Mouse (Mus musculus) lung, embryonic 16.5 days (tissue): Measurements from ENCODE around the gene Ilf2. TPM values are rescaled to one million over a fixed set of nuclear protein-coding genes. Genes with fewer than 3 reads are reported as not detected.
A peak's percentile ranks its signal among the peaks of the same experiment; 100 is the strongest.

ENCODE experiments used
- ATAC-seq: fragments of 200-750 bp; cut with Nextera tagmentation; 2 replicates; pipeline ENCODE4 v1.8.0; 2017; ENCODE audit warnings: low read depth, mild to moderate bottlenecking, moderate library complexity
- H3K27ac ChIP-seq: fragments of 300-500 bp; sonication (generic); 2 replicates; pipeline ENCODE4 v1.5.1; 2014; ENCODE audit warnings: mild to moderate bottlenecking, control low read depth, low read length
- H3K27me3 ChIP-seq: fragments of 300-500 bp; sonication (generic); 2 replicates; pipeline ENCODE4 v1.6.1; 2014; ENCODE audit warnings: low read depth, low read length, mixed read lengths; ENCODE audit not compliant: control insufficient read depth, insufficient read depth
- H3K36me3 ChIP-seq: fragments of 300-500 bp; sonication (generic); 2 replicates; pipeline ENCODE4 v1.6.1; 2014; ENCODE audit warnings: low read length; ENCODE audit not compliant: control insufficient read depth, insufficient read depth
- H3K4me1 ChIP-seq: fragments of 300-500 bp; sonication (generic); replicated peaks from 2 replicates; pipeline ENCODE4 v1.6.1; 2014; ENCODE audit warnings: low read length, mixed read lengths; ENCODE audit not compliant: control insufficient read depth, insufficient read depth
- H3K4me2 ChIP-seq: fragments of 300-500 bp; sonication (generic); 2 replicates; pipeline ENCODE4 v1.6.1; 2014; ENCODE audit warnings: low read depth, low read length, control low read depth
- H3K4me3 ChIP-seq: fragments of 300-500 bp; sonication (generic); 2 replicates; pipeline ENCODE4 v1.5.1; 2014; ENCODE audit warnings: mild to moderate bottlenecking, low read length, control low read depth
- H3K9ac ChIP-seq: fragments of 300-500 bp; sonication (generic); 2 replicates; pipeline ENCODE4 v1.6.1; 2014; ENCODE audit warnings: low read length, control low read depth
- H3K9me3 ChIP-seq: fragments of 300-500 bp; sonication (generic); 2 replicates; pipeline ENCODE4 v1.6.1; 2016; ENCODE audit warnings: low read length; ENCODE audit not compliant: control insufficient read depth
- WGBS: fragments of 180-500 bp; shearing (Covaris S2); extraction: QIAGEN DNeasy Blood & Tissue Kit; methylation state at CpG from one replicate; pipeline ENCODE4 v1.1.7; 2014; 5-methylcytosine and 5-hydroxymethylcytosine counted together
- polyA plus RNA-seq: library from polyadenylated mRNA; unstranded; fragments of >200 nt; fragmentation: Nextera tagmentation; extraction: Ambion mirVana; gene quantifications from 2 replicates; pipeline ENCODE4 v1.2.1, GENCODE M21; 2015

Ilf2 gene
- polyA plus RNA-seq, 1 experiment from 2014 or later = 189 TPM

GRCm38 (mm10) chr3:90512948-90513642 lies 37.2 kb downstream of the Ilf2 start:
- Histone ChIP-seq H3K9me3 (no peaks in the 10 kb centered on the region), H3K4me3 (no peak overlapping the region), H3K36me3 (no peaks in the 10 kb centered on the region), H3K4me2 (peak overlapping the region; percentile 76), H3K9ac (no peak overlapping the region), H3K4me1 (peaks cover 17% of the 10 kb centered on the region), H3K27ac (no peak overlapping the region), H3K27me3 (no peaks in the 10 kb centered on the region)
- 71% methylated on average over 9 of the region's 9 CpGs for WGBS
- ATAC-seq = no peak

GRCm38 (mm10) chr3:90513796-90514590 lies 38.1 kb downstream of the Ilf2 start, which contains the start of the genes S100a1 and S100a13:
Gene S100a1 (minus strand): TSS chr3:90514392.
Gene S100a13 (plus strand): TSS chr3:90514435.
- ATAC-seq = peak; percentile 63
- H3K27ac ChIP-seq = peak within 1 kb of the TSS; percentile 58
- peaks cover 15% of the 10 kb centered on the region for H3K4me1 ChIP-seq
- no peaks in the 10 kb centered on the region for H3K27me3 ChIP-seq
- peak within 1 kb of the TSS; percentile 76 for H3K4me2 ChIP-seq
- peak within 1 kb of the TSS; percentile 66 for H3K9ac ChIP-seq
- H3K4me3 ChIP-seq = peak within 1 kb of the TSS; percentile 57
- WGBS = 4% methylated on average over 25 of the region's 25 CpGs
- no peaks in the 10 kb centered on the region for H3K9me3 ChIP-seq
- no peaks in the 10 kb centered on the region for H3K36me3 ChIP-seq

GRCm38 (mm10) chr3:90514691-90515090 lies 38.8 kb downstream of the Ilf2 start:
- peak overlapping the region; percentile 57 for H3K4me3 ChIP-seq
- WGBS = 0% methylated on average over 10 of the region's 10 CpGs
- H3K36me3 ChIP-seq = no peaks in the 10 kb centered on the region
- H3K4me2 ChIP-seq = peak overlapping the region; percentile 76
- ATAC-seq = peak; percentile 89
- H3K4me1 ChIP-seq = peaks cover 13% of the 10 kb centered on the region
- H3K27ac ChIP-seq = peak overlapping the region; percentile 58
- no peaks in the 10 kb centered on the region for H3K27me3 ChIP-seq
- H3K9me3 ChIP-seq = no peaks in the 10 kb centered on the region
- H3K9ac ChIP-seq = peak overlapping the region; percentile 66

- peak overlapping the region; percentile 76 for H3K4me2 ChIP-seq
These were observed 39.3 kb downstream of the Ilf2 start for GRCm38 (mm10) chr3:90515242-90515641.

GRCm38 (mm10) chr3:90515789-90516188 lies 39.9 kb downstream of the Ilf2 start:
- Histone ChIP-seq H3K36me3 (no peaks in the 10 kb centered on the region), H3K4me3 (no peak overlapping the region), H3K9ac (no peak overlapping the region), H3K27ac (no peak overlapping the region), H3K4me2 (no peak overlapping the region), H3K9me3 (no peaks in the 10 kb centered on the region), H3K27me3 (no peaks in the 10 kb centered on the region), H3K4me1 (peaks cover 12% of the 10 kb centered on the region)
- 82% methylated on average over 4 of the region's 4 CpGs for WGBS
- no peak for ATAC-seq

More at GRCm38 (mm10) chr3:90515242-90515641, 39.3 kb downstream of the Ilf2 start:
- 25% methylated on average over 1 of the region's 1 CpGs for WGBS
- ATAC-seq = no peak; the same call in 1 of the 2 replicates
- H3K27ac ChIP-seq = peak overlapping the region; percentile 58; the same call in 1 of the 2 replicates
- peaks cover 12% of the 10 kb centered on the region for H3K4me1 ChIP-seq
- H3K9ac ChIP-seq = peak overlapping the region; percentile 66
- H3K9me3 ChIP-seq = no peaks in the 10 kb centered on the region
- no peaks in the 10 kb centered on the region for H3K36me3 ChIP-seq
- H3K4me3 ChIP-seq = peak overlapping the region; percentile 57
- no peaks in the 10 kb centered on the region for H3K27me3 ChIP-seq

GRCm38 (mm10) chr3:90517711-90518110 lies 41.8 kb downstream of the Ilf2 start:
- Histone ChIP-seq H3K36me3 (no peaks in the 10 kb centered on the region), H3K4me2 (no peak overlapping the region), H3K4me3 (no peak overlapping the region), H3K9me3 (no peaks in the 10 kb centered on the region), H3K27me3 (no peaks in the 10 kb centered on the region), H3K9ac (no peak overlapping the region), H3K4me1 (peaks cover 12% of the 10 kb centered on the region), H3K27ac (no peak overlapping the region)
- 67% methylated on average over 4 of the region's 4 CpGs for WGBS
- ATAC-seq = no peak

- Histone ChIP-seq H3K4me3 (no peak overlapping the region), H3K4me1 (peaks cover 14% of the 10 kb centered on the region), H3K9ac (no peak overlapping the region), H3K4me2 (no peak overlapping the region), H3K9me3 (no peaks in the 10 kb centered on the region), H3K36me3 (no peaks in the 10 kb centered on the region), H3K27ac (peak overlapping the region; percentile 43; the same call in 1 of the 2 replicates), H3K27me3 (no peaks in the 10 kb centered on the region)
- ATAC-seq = no peak
- 54% methylated on average over 4 of the region's 4 CpGs for WGBS
These were observed 49.5 kb downstream of the Ilf2 start for GRCm38 (mm10) chr3:90525421-90525820.

GRCm38 (mm10) chr3:90526076-90526475 lies 50.1 kb downstream of the Ilf2 start:
- H3K4me2 ChIP-seq = no peak overlapping the region
- ATAC-seq = peak; percentile 36
- no peak overlapping the region for H3K4me3 ChIP-seq
- no peaks in the 10 kb centered on the region for H3K27me3 ChIP-seq
- peak overlapping the region; percentile 43 for H3K27ac ChIP-seq
- WGBS = 66% methylated on average over 2 of the region's 2 CpGs
- no peaks in the 10 kb centered on the region for H3K9me3 ChIP-seq
- peaks cover 14% of the 10 kb centered on the region for H3K4me1 ChIP-seq
- H3K9ac ChIP-seq = no peak overlapping the region
- no peaks in the 10 kb centered on the region for H3K36me3 ChIP-seq

GRCm38 (mm10) chr3:90526580-90526979 lies 50.7 kb downstream of the Ilf2 start, which contains the start of gene S100a14:
Gene S100a14 (plus strand): TSS chr3:90526856.
- Histone ChIP-seq H3K27me3 (no peaks in the 10 kb centered on the region), H3K4me2 (peak within 1 kb of the TSS; percentile 41), H3K4me1 (peaks cover 14% of the 10 kb centered on the region), H3K9ac (0 out of 2 replicates have a peak within 1 kb of the TSS, but pooled peaks have one; percentile 29), H3K27ac (peak within 1 kb of the TSS; percentile 69), H3K36me3 (no peaks in the 10 kb centered on the region), H3K9me3 (no peaks in the 10 kb centered on the region), H3K4me3 (peak within 1 kb of the TSS; percentile 11; the same call in 1 of the 2 replicates)
- ATAC-seq = peak; percentile 94
- 29% methylated on average over 5 of the region's 5 CpGs for WGBS
